Mouse (Mus musculus): ENCODE results near the gene Rreb1. TPM values are rescaled to one million over a fixed set of nuclear protein-coding genes. Genes with fewer than 3 reads are reported as not detected.

The Rreb1 gene
- polyA plus RNA-seq, 1 experiment from 2014 or later = 2.8 TPM

DNA sequence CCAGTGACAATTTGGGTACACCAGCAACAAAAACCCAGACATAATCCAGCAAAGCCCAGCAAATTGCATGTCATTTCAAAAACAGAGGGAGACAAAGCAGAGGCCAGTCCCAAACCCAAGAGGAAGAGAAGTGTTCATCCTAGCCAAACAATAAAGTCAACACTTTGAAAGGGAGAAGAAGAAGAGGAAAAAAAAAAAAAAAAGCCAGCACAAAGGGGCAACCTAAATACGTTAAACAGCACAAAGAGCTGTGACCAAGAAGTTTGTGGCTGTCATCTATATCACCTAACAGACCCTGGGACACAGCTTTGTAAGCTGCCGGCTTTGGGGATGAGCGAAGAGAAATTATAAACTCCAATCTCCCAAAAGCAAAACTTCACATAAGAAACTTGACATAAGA, 17.8 kb upstream of the Rreb1 start:
- Histone ChIP-seq H3K4me3 (no peak overlapping the region), H3K36me3 (no peaks in the 10 kb centered on the region), H3K4me2 (no peak overlapping the region), H3K9me3 (no peaks in the 10 kb centered on the region), H3K4me1 (replicated peaks) (peaks cover 12% of the 10 kb centered on the region), H3K27me3 (no peaks in the 10 kb centered on the region), H3K27ac (replicated peaks) (no peak overlapping the region), H3K9ac (no peak overlapping the region)
- ATAC-seq (ENCODE audit: low FRiP score, low read depth) = no peak
- 32% methylated on average over 3 of the region's 3 CpGs for WGBS

GRCm38 (mm10) chr13:37760957-37761941, 17.0 kb upstream of the Rreb1 start:
- peak overlapping the region; percentile 43 for H3K4me2 ChIP-seq
- no peak overlapping the region for H3K27ac ChIP-seq (replicated peaks)
- no peaks in the 10 kb centered on the region for H3K36me3 ChIP-seq
- ATAC-seq (ENCODE audit: low FRiP score, low read depth) = peak; percentile 85
- H3K4me3 ChIP-seq = peak overlapping the region; percentile 14; the same call in 1 of the 2 replicates
- 19% methylated on average over 23 of the region's 23 CpGs for WGBS
- H3K4me1 ChIP-seq (replicated peaks) = peaks cover 12% of the 10 kb centered on the region
- H3K9ac ChIP-seq = no peak overlapping the region
- H3K9me3 ChIP-seq = no peaks in the 10 kb centered on the region
- H3K27me3 ChIP-seq = no peaks in the 10 kb centered on the region

DNA sequence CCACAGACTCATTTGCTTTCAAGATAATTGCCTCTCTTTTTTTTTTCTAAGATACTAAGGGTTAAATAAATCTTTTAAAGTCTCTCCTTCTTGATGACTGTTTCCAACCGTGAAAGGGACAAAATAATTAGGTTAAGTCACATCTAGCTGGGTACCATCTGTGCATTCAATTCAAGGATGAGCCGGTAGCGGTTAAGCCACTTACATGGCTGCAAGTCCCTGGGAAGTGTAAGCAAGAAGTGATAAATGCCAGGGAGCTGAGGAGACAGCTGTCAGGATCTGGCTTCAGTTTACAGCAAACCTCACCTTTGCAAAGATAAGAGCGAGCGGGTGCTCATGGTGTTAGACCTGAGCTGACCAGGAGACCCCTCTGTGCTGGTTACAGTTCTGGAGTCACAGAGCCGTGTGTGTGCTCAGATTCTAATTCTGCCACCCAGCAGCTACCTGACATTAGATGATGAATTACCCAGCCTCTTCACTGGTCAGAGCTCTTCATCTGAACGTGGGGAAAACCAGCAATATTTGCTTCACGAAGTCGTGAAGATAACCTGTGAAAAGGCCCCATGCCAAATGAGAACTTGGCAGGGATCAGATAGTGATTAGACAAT, 14.3 kb upstream of the Rreb1 start:
- Histone ChIP-seq H3K9me3 (no peaks in the 10 kb centered on the region), H3K4me2 (no peak overlapping the region), H3K27me3 (no peaks in the 10 kb centered on the region), H3K4me3 (no peak overlapping the region), H3K36me3 (no peaks in the 10 kb centered on the region), H3K27ac (replicated peaks) (no peak overlapping the region), H3K4me1 (replicated peaks) (peaks cover 12% of the 10 kb centered on the region), H3K9ac (no peak overlapping the region)
- ATAC-seq (ENCODE audit: low FRiP score, low read depth) = peak; percentile 74
- WGBS = 60% methylated on average over 9 of the region's 9 CpGs

GRCm38 (mm10) chr13:37769777-37770176, 8.4 kb upstream of the Rreb1 start:
- H3K27me3 ChIP-seq = no peaks in the 10 kb centered on the region
- H3K9ac ChIP-seq = no peak overlapping the region
- H3K4me3 ChIP-seq = no peak overlapping the region
- no peak for ATAC-seq (ENCODE audit: low FRiP score, low read depth)
- WGBS = 14% methylated on average over 1 of the region's 1 CpGs
- H3K36me3 ChIP-seq = no peaks in the 10 kb centered on the region
- H3K9me3 ChIP-seq = no peaks in the 10 kb centered on the region
- H3K4me2 ChIP-seq = no peak overlapping the region
- H3K4me1 ChIP-seq (replicated peaks) = no peaks in the 10 kb centered on the region
- no peak overlapping the region for H3K27ac ChIP-seq (replicated peaks)

GRCm38 (mm10) chr13:37773476-37773875, 4.7 kb upstream of the Rreb1 start:
- no peak overlapping the region for H3K9ac ChIP-seq
- no peaks in the 10 kb centered on the region for H3K9me3 ChIP-seq
- H3K4me3 ChIP-seq = no peak overlapping the region
- no peak overlapping the region for H3K27ac ChIP-seq (replicated peaks)
- H3K4me1 ChIP-seq (replicated peaks) = peaks cover 8% of the 10 kb centered on the region
- no peaks in the 10 kb centered on the region for H3K36me3 ChIP-seq
- H3K4me2 ChIP-seq = no peak overlapping the region
- no peak for ATAC-seq (ENCODE audit: low FRiP score, low read depth)
- 0 out of 2 replicates have a peak, but pooled peaks cover 8% of the 10 kb centered on the region for H3K27me3 ChIP-seq

GRCm38 (mm10) chr13:37776675-37777074, 1.5 kb upstream of the Rreb1 start:
- Histone ChIP-seq H3K9ac (no peak overlapping the region), H3K4me2 (no peak overlapping the region), H3K9me3 (no peaks in the 10 kb centered on the region), H3K4me3 (no peak overlapping the region), H3K36me3 (no peaks in the 10 kb centered on the region), H3K27ac (replicated peaks) (no peak overlapping the region), H3K4me1 (replicated peaks) (peaks cover 18% of the 10 kb centered on the region), H3K27me3 (0 out of 2 replicates have a peak, but pooled peaks cover 12% of the 10 kb centered on the region)
- ATAC-seq (ENCODE audit: low FRiP score, low read depth) = no peak

- H3K9ac ChIP-seq = peak overlapping the region; percentile 36; the same call in 1 of the 2 replicates
- WGBS = 23% methylated on average over 25 of the region's 25 CpGs
- H3K4me2 ChIP-seq = peak overlapping the region; percentile 100
- H3K27ac ChIP-seq (replicated peaks) = no peak overlapping the region
- peak overlapping the region; percentile 54 for H3K4me3 ChIP-seq
- no peak; the same call in 1 of the 2 replicates for ATAC-seq (ENCODE audit: low FRiP score, low read depth)
- H3K9me3 ChIP-seq = no peaks in the 10 kb centered on the region
- H3K36me3 ChIP-seq = no peaks in the 10 kb centered on the region
- peaks cover 18% of the 10 kb centered on the region for H3K4me1 ChIP-seq (replicated peaks)
- H3K27me3 ChIP-seq = 0 out of 2 replicates have a peak, but pooled peaks cover 12% of the 10 kb centered on the region
These were observed 651 bp upstream of the Rreb1 start for GRCm38 (mm10) chr13:37777351-37778146.

- Histone ChIP-seq H3K4me1 (replicated peaks) (peaks cover 18% of the 10 kb centered on the region), H3K9ac (peak overlapping the region; percentile 36), H3K9me3 (no peaks in the 10 kb centered on the region), H3K4me3 (peak overlapping the region; percentile 54), H3K4me2 (peak overlapping the region; percentile 100), H3K27me3 (0 out of 2 replicates have a peak, but pooled peaks cover 12% of the 10 kb centered on the region), H3K36me3 (no peaks in the 10 kb centered on the region), H3K27ac (replicated peaks) (no peak overlapping the region)
- WGBS = under 1% methylated on average over 32 of the region's 33 CpGs
- ATAC-seq (ENCODE audit: low FRiP score, low read depth) = peak; percentile 71
These were observed 513 bp downstream of the Rreb1 start for GRCm38 (mm10) chr13:37778594-37779231.

DNA sequence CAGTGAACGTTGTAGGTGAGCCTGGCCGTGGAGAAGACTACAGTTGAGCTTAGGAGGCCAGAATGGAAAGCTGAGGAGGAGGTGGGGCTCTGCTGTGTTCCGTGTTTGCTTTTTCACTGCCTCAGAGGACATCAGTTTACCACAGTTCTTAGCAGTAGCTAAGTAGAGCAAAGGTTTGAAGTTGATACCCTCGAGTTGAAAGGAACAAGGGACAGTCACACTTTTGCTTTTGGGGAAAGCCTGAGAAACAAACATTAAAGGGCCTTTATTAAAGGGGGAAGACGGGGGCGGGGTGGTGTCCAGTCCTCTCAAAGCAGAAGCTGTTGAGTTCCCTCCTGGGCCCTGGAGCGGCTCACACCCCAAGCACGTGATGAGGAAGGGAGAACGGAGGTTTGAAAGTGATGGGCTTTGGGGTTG, 1.1 kb downstream of the Rreb1 start:
- 3% methylated on average over 9 of the region's 9 CpGs for WGBS
- Histone ChIP-seq H3K4me3 (peak overlapping the region; percentile 54), H3K4me1 (replicated peaks) (peaks cover 18% of the 10 kb centered on the region), H3K27ac (replicated peaks) (no peak overlapping the region), H3K4me2 (peak overlapping the region; percentile 100), H3K27me3 (0 out of 2 replicates have a peak, but pooled peaks cover 12% of the 10 kb centered on the region), H3K36me3 (no peaks in the 10 kb centered on the region), H3K9ac (peak overlapping the region; percentile 36; the same call in 1 of the 2 replicates), H3K9me3 (no peaks in the 10 kb centered on the region)
- ATAC-seq (ENCODE audit: low FRiP score, low read depth) = no peak

DNA sequence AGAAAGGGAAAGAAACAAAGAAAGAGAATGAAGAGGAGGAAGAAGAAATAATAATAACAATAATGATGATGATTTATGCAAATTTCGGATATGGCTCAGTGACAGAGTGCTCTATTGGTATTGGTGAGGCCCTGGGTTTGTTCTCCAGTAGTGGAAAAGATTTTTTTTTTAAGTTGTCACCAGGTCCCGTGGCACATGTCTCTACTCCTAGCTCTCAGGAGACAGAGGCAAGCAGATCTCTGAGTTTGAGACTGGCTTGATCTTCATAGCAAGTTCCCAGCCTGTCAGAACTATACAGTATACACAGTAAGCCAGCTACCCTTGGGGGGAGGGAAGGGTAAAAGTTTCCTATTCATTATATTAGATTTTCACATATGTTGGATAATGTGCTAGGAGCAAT, 3.4 kb downstream of the Rreb1 start:
- H3K4me2 ChIP-seq = no peak overlapping the region
- H3K36me3 ChIP-seq = no peaks in the 10 kb centered on the region
- peaks cover 18% of the 10 kb centered on the region for H3K4me1 ChIP-seq (replicated peaks)
- 79% methylated on average over 2 of the region's 2 CpGs for WGBS
- no peak overlapping the region for H3K4me3 ChIP-seq
- no peak overlapping the region for H3K9ac ChIP-seq
- H3K27me3 ChIP-seq = 0 out of 2 replicates have a peak, but pooled peaks cover 12% of the 10 kb centered on the region
- no peak overlapping the region for H3K27ac ChIP-seq (replicated peaks)
- ATAC-seq (ENCODE audit: low FRiP score, low read depth) = no peak
- no peaks in the 10 kb centered on the region for H3K9me3 ChIP-seq

- H3K9ac ChIP-seq = no peak overlapping the region
- WGBS = 83% methylated on average over 6 of the region's 6 CpGs
- H3K27me3 ChIP-seq = 0 out of 2 replicates have a peak, but pooled peaks cover 12% of the 10 kb centered on the region
- H3K4me1 ChIP-seq (replicated peaks) = peaks cover 18% of the 10 kb centered on the region
- ATAC-seq (ENCODE audit: low FRiP score, low read depth) = no peak
- no peaks in the 10 kb centered on the region for H3K9me3 ChIP-seq
- H3K4me3 ChIP-seq = no peak overlapping the region
- H3K36me3 ChIP-seq = no peaks in the 10 kb centered on the region
- no peak overlapping the region for H3K27ac ChIP-seq (replicated peaks)
- H3K4me2 ChIP-seq = no peak overlapping the region
These were observed 3.9 kb downstream of the Rreb1 start for GRCm38 (mm10) chr13:37782144-37782543.
